Mouse (Mus musculus) hindbrain, embryonic 13.5 days (tissue): ENCODE results near the gene Arsg. TPM values are rescaled to one million over a fixed set of nuclear protein-coding genes. Genes with fewer than 3 reads are reported as not detected.
"Not testable (repeated sequence)": the region's sequence is repeated elsewhere in the genome, so short reads cannot be mapped to it uniquely, and the experiment has no call there.

ENCODE experiments used
- ATAC-seq: fragments of 200-750 bp; cut with Nextera tagmentation; 2 replicates; pipeline ENCODE4 v1.8.0; 2017; ENCODE audit warnings: moderate TSS enrichment; ENCODE audit not compliant: low FRiP score
- H3K27ac ChIP-seq: fragments of 300-500 bp; sonication (generic); 2 replicates; pipeline ENCODE4 v1.5.1; 2015; ENCODE audit warnings: inconsistent platforms, mild to moderate bottlenecking, moderate library complexity
- H3K27me3 ChIP-seq: fragments of 300-500 bp; sonication (generic); 2 replicates; pipeline ENCODE4 v1.6.1; 2015; ENCODE audit warnings: mild to moderate bottlenecking, inconsistent platforms
- H3K36me3 ChIP-seq: fragments of 300-500 bp; sonication (generic); 2 replicates; pipeline ENCODE4 v1.6.1; 2015; ENCODE audit warnings: mild to moderate bottlenecking, inconsistent platforms
- H3K4me1 ChIP-seq: fragments of 300-500 bp; sonication (generic); replicated peaks from 2 replicates; pipeline ENCODE4 v1.6.1; 2015; ENCODE audit warnings: inconsistent platforms
- H3K4me2 ChIP-seq: fragments of 300-500 bp; sonication (generic); 2 replicates; pipeline ENCODE4 v1.6.1; 2015; ENCODE audit warnings: inconsistent platforms, mild to moderate bottlenecking, moderate library complexity
- H3K4me3 ChIP-seq: fragments of 300-500 bp; sonication (generic); 2 replicates; pipeline ENCODE4 v1.5.1; 2015; ENCODE audit warnings: mild to moderate bottlenecking, inconsistent platforms
- H3K9ac ChIP-seq: fragments of 300-500 bp; sonication (generic); 2 replicates; pipeline ENCODE4 v1.6.1; 2015; ENCODE audit warnings: mild to moderate bottlenecking, inconsistent platforms
- H3K9me3 ChIP-seq: fragments of 300-500 bp; sonication (generic); 2 replicates; pipeline ENCODE4 v1.6.1; 2016; ENCODE audit warnings: inconsistent platforms
- WGBS: fragments of 180-500 bp; shearing (Covaris S2); methylation state at CpG from one replicate; pipeline ENCODE4 v1.1.7; 2015; 5-methylcytosine and 5-hydroxymethylcytosine counted together
- polyA plus RNA-seq: library from polyadenylated mRNA; unstranded; fragments of >200 nt; fragmentation: Nextera tagmentation; extraction: Ambion mirVana; gene quantifications from 2 replicates; pipeline ENCODE4 v1.2.1, GENCODE M21; 2015

The Arsg gene
- polyA plus RNA-seq, 1 experiment from 2014 or later: 8.9 TPM

DNA sequence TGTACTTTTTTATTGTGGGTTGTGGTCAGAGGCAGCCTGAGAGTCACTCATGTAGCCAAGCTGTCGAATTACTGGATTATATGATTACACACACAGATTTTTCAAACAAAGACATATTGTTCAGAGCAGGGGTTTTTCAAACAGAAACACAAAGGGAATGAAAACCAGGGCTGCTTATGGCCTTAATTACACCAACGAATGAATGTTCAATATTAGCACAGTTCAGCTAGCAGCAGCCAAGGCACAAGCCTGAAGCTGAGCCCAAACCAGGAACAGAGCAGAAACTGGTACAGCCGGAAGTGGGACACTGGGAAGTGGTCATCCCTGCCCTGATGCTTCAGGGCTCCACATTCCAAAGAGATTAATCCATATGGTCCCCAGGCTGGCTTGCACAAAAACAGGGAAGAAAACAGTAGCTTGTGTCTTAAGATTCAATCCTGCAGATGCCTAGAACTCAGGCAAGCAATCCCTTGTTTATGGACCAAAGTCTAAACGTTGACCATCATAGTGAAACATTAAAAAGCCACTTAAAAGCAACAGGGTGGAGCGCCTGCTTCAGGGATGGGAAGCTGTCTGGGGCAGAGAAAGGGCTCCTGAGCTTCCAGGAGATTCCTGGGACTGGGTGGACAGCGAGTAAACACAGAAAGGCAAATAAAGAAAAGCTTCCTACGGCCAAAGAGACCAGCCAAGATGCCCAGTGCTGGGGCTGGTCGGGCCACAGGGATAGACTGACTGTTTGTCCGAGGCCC lies 137.0 kb downstream of the Arsg start:
- peak overlapping the region; percentile 69 for H3K4me3 ChIP-seq
- H3K9me3 ChIP-seq: no peaks in the 10 kb centered on the region
- 23% methylated on average over 9 of the region's 9 CpGs for WGBS
- peak overlapping the region; percentile 81 for H3K9ac ChIP-seq
- H3K4me2 ChIP-seq: peak overlapping the region; percentile 86
- H3K27ac ChIP-seq: no peak overlapping the region
- H3K27me3 ChIP-seq: peaks cover 10% of the 10 kb centered on the region; the same call in 1 of the 2 replicates
- ATAC-seq: no peak
- peaks cover 18% of the 10 kb centered on the region for H3K4me1 ChIP-seq
- H3K36me3 ChIP-seq: no peaks in the 10 kb centered on the region

DNA sequence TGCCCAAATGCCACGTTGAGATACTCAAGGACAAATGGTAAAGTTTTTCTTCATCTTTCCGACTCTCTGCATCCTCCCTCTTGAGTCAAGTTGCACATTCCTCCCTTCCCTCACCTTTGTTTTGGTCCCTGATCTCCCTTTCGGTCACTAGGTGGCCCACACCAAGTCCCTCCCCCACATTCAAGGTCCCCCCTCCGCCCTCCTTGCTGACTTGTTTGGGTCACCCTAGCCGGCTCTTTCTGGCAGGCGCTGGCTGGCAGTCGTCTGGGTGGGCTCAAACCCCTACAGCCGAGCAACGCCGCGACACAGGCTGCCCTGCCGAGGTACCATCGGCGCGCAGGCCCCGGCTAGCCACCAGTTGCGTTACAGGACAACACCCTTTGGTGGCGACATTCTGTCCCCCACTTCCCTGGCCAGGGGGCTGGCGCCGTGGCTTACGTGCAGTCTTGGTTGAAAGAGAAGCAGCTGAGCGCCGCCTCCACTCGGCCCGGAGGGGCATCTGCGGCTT lies 137.7 kb downstream of the Arsg start:
- Histone ChIP-seq H3K4me1 (peaks cover 18% of the 10 kb centered on the region), H3K36me3 (no peaks in the 10 kb centered on the region), H3K27me3 (peaks cover 10% of the 10 kb centered on the region; the same call in 1 of the 2 replicates), H3K9ac (peak overlapping the region; percentile 81), H3K4me2 (peak overlapping the region; percentile 86), H3K27ac (peak overlapping the region; percentile 70), H3K9me3 (no peaks in the 10 kb centered on the region), H3K4me3 (peak overlapping the region; percentile 69)
- under 1% methylated on average over 25 of the region's 26 CpGs for WGBS
- no peak for ATAC-seq

DNA sequence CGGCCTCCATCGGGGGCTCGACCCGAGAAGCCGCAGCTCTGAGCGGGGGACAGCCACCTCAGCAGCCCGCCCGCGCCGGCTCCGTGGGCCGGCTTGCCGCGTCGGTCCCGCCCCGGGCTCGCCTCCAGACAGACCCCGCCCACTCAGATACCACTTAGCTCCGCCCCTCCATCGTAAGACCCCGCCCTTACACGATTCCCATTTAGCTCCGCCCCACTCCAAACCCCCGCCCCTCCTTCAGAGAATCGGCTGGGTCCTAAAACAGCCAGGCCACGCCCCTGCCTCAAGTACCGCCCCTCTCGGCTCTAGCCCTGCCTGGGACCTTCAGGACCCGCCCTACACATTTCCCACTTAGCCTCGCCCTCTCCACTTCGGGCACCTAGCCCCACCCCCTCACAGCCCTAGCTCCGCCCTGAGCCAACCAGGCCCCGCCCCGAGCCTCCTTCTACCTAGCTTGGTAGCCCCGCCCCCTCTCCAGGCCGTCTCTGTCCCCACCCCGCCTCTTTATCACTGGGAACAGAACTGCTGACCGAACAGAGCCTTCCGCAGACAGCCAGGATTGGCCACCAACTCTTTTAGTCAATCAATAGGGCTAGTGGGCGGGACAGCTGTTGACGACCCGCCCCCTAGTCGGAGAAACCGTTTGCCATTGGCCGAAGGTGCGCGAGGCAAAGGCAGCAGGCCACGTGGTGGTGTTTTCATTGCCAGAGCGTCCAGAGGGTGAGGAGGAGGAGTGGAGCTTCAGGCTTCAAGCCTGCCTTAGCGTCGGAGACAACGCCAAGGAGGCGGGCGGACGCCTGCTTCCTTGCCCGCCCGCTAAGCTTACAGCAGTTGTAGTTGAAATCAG lies 138.4 kb downstream of the Arsg start, which contains the start of gene Wipi1:
TSS of gene Wipi1 (minus strand) at position 665 of the 847 bp plus-strand sequence.
- Histone ChIP-seq H3K4me2 (peak within 1 kb of the TSS; percentile 86), H3K9me3 (no peaks in the 10 kb centered on the region), H3K27me3 (peaks cover 10% of the 10 kb centered on the region; the same call in 1 of the 2 replicates), H3K9ac (peak within 1 kb of the TSS; percentile 81), H3K4me1 (peaks cover 18% of the 10 kb centered on the region), H3K27ac (peak within 1 kb of the TSS; percentile 70), H3K36me3 (no peaks in the 10 kb centered on the region), H3K4me3 (peak within 1 kb of the TSS; percentile 69)
- under 1% methylated on average over 57 of the region's 58 CpGs for WGBS
- peak; percentile 97 for ATAC-seq

DNA sequence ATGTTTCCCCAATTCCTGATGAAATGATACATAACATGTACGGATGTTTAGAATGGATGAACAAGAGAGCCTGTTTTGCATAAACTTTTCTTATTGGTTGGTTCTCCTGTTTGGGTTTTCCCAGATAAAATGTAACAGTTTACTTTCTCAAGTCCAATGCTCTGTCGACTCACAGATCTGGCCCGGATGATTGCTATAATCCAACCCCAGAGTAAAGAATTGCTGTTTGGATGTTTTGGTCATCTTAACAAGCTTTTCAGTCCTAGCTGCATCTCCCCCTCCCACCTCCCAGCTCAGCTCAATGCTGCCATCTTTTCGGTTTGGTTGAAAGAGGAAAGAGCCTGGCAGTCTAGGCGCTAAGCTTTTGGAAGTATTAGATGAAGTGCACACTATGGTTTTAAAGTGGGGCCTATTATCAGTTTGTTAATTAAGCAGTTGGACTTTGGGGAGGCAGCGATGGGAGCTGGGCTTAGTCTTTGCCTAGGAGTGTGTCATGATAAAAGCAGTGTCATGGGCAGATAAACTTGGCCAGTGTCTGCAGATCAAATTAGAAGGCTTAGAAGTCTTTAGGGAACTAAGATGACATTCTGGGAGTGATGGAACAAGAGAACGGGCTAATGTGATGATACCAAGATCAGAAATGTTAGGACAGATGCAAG lies 139.8 kb downstream of the Arsg start:
- H3K4me3 ChIP-seq: no peak overlapping the region
- H3K9ac ChIP-seq: no peak overlapping the region
- no peak for ATAC-seq
- peaks cover 10% of the 10 kb centered on the region; the same call in 1 of the 2 replicates for H3K27me3 ChIP-seq
- no peak overlapping the region for H3K4me2 ChIP-seq
- H3K4me1 ChIP-seq: peaks cover 21% of the 10 kb centered on the region
- no peak overlapping the region for H3K27ac ChIP-seq
- no peaks in the 10 kb centered on the region for H3K9me3 ChIP-seq
- WGBS: 79% methylated on average over 7 of the region's 7 CpGs
- H3K36me3 ChIP-seq: no peaks in the 10 kb centered on the region

DNA sequence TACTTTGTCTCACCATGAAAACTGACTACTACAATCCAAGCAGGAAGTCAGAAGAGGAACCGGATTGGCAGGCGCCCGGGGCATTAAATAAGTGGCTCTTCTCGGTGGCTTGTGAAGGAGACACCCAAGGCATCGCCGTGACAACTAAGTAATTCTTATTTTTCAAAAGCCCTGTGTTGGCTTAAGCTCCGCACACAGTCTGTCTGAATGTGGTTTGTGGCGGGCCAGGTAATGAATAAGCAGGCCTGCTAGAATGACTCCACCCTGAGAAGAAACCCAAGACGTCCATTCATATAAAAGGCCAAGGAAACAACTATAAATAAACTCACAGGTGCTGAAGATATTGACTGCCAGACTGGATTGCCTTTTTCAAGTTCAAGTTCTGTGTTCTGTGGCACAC lies 142.1 kb downstream of the Arsg start:
- Histone ChIP-seq H3K27me3 (peaks cover 3% of the 10 kb centered on the region; the same call in 1 of the 2 replicates), H3K36me3 (no peaks in the 10 kb centered on the region), H3K4me3 (no peak overlapping the region), H3K4me2 (no peak overlapping the region), H3K9ac (no peak overlapping the region), H3K9me3 (no peaks in the 10 kb centered on the region), H3K4me1 (peaks cover 12% of the 10 kb centered on the region), H3K27ac (no peak overlapping the region)
- 65% methylated on average over 9 of the region's 9 CpGs for WGBS
- no peak for ATAC-seq

DNA sequence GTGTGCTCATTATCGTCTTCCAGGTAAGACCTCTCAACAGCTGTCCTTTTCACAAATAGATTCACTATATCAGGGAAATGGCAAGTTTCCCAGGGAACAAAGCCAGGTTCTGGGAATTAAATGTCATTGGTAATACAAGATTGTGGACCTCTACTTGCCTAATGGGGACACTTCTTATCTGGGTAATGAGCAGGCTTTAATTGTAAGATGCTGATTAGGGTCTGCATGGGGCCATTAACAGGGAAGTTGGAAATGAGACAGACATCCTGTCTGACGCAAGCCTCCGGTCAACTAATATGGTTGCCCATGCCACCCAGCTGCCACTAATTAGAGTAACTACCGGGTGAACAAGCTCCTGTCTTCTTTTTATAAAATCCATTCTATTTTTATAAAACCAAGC lies 143.2 kb downstream of the Arsg start:
- Histone ChIP-seq H3K36me3 (no peaks in the 10 kb centered on the region), H3K4me3 (no peak overlapping the region), H3K9me3 (no peaks in the 10 kb centered on the region), H3K27me3 (peaks cover 3% of the 10 kb centered on the region; the same call in 1 of the 2 replicates), H3K4me1 (peaks cover 7% of the 10 kb centered on the region), H3K9ac (no peak overlapping the region), H3K27ac (no peak overlapping the region), H3K4me2 (no peak overlapping the region)
- 78% methylated on average over 4 of the region's 4 CpGs for WGBS
- no peak for ATAC-seq

DNA sequence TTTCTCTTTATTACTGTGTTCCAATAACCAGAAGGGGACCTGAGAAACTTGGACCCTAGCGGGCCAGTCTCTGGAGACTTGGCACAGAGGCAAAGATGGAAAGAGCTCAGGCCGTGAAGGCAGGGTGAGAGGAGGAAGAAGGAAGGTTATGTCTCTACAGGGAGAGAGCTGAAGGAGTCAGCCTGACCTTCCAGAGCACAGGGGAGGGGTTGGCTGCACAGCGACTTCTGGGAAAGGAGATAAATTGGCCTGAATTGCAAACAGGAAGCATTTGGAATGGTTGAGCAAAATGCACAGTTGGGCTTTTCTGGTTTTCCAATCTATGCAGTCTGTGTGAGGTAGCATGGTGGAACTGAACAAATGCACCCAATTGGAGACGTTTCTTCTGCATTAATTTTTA lies 143.6 kb downstream of the Arsg start:
- peaks cover 3% of the 10 kb centered on the region; the same call in 1 of the 2 replicates for H3K27me3 ChIP-seq
- H3K4me1 ChIP-seq: peaks cover 7% of the 10 kb centered on the region
- no peak overlapping the region for H3K4me3 ChIP-seq
- WGBS: 74% methylated on average over 4 of the region's 4 CpGs
- no peaks in the 10 kb centered on the region for H3K36me3 ChIP-seq
- H3K4me2 ChIP-seq: no peak overlapping the region
- H3K27ac ChIP-seq: no peak overlapping the region
- no peak for ATAC-seq
- no peak overlapping the region for H3K9ac ChIP-seq
- no peaks in the 10 kb centered on the region for H3K9me3 ChIP-seq

DNA sequence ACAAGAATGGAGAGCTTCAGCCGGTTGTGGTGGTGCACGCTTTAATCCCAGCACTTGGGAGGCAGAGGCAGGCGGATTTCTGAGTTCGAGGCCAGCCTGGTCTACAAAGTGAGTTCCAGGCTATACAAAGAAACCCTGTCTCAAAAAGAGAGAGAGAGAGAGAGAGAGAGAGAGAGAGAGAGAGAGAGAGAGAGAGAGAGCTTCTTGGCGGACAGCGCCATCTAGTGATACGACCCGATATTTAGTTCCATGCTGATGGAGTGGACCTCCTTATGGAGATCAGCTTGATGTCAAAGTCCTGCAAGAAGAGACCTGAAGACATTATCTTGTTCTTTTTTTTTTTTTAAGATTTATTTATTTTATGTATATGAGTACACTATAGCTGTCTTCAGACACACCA lies 145.9 kb downstream of the Arsg start:
- WGBS: 37% methylated on average over 8 of the region's 8 CpGs
- H3K9me3 ChIP-seq, H3K27ac ChIP-seq, ATAC-seq, H3K9ac ChIP-seq, H3K27me3 ChIP-seq, H3K4me1 ChIP-seq, H3K36me3 ChIP-seq, H3K4me3 ChIP-seq, H3K4me2 ChIP-seq: not testable (repeated sequence)

DNA sequence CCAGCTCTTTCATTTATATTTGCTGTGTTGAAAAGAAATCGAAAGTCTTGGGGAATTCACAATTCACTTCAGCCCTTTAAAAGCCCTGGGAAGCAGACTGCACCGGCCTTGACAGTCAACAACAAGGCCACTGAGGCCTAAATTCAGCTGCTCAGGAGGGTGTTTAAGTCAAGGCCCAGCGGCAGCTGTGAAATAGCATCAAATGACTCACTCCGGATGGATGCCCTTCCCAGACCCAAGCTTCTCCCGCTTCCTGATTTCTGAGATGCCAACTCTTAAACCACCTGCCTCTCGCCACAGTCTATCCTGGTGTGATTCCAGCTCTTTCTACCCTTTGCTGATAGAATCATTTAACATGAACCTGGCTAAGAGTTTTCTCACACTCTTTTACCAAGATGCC lies 147.2 kb downstream of the Arsg start:
- H3K27ac ChIP-seq: no peak overlapping the region
- H3K9me3 ChIP-seq: no peaks in the 10 kb centered on the region
- no peaks in the 10 kb centered on the region for H3K36me3 ChIP-seq
- no peak for ATAC-seq
- H3K4me3 ChIP-seq: no peak overlapping the region
- peaks cover 8% of the 10 kb centered on the region; the same call in 1 of the 2 replicates for H3K4me1 ChIP-seq
- no peak overlapping the region for H3K9ac ChIP-seq
- H3K27me3 ChIP-seq: no peaks in the 10 kb centered on the region
- no peak overlapping the region for H3K4me2 ChIP-seq
- WGBS: 86% methylated on average over 6 of the region's 6 CpGs

DNA sequence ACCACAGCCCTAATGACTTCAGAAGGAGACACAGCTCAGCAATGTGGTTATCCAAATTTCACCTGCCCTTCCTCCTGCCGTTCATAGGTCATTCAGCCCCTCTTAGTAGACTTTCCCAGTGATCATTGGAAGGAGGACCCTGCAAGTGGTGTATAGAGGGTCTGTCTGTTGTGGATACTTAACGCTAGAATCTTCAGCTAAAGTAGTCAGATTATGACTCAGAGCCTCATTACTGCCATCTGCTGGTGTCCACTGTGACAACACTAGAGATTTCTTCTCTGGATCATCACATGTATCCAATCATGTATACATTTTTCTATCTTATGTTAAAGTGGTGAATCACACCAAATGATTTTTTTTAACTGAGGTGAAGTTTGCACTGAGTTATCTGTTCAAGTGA lies 148.0 kb downstream of the Arsg start:
- no peaks in the 10 kb centered on the region for H3K9me3 ChIP-seq
- H3K36me3 ChIP-seq: no peaks in the 10 kb centered on the region
- 15% methylated on average over 2 of the region's 2 CpGs for WGBS
- no peak overlapping the region for H3K27ac ChIP-seq
- no peak overlapping the region for H3K9ac ChIP-seq
- H3K27me3 ChIP-seq: no peaks in the 10 kb centered on the region
- H3K4me1 ChIP-seq: peaks cover 8% of the 10 kb centered on the region; the same call in 1 of the 2 replicates
- no peak overlapping the region for H3K4me2 ChIP-seq
- ATAC-seq: no peak
- H3K4me3 ChIP-seq: no peak overlapping the region

DNA sequence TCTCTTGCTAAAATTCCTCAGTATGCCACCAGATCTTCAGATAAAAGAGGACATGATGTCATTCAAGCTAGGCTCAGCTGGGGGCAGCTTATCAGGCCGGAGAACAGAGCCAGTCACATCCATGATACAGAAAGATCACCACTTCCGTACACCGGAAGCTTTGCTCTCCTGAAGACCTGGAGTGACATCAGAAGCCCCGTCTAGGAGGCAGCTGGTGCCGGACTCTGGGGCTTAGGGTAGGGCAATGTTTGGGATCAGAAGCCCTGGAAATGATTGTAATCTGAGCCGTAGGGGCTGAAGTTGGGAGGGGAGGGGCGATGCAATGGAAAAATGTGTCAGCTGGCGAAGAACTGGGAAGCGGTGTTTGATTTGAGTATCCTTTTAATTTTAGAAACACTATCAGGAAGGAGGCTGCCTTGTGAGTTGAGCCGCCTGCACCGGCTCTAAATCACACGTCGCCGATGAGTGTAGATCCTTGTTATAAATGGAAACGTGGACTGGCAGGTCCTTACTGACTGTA lies 149.4 kb downstream of the Arsg start:
- no peaks in the 10 kb centered on the region for H3K9me3 ChIP-seq
- H3K4me2 ChIP-seq: peak overlapping the region; percentile 29; the same call in 1 of the 2 replicates
- H3K4me1 ChIP-seq: peaks cover 5% of the 10 kb centered on the region; the same call in 1 of the 2 replicates
- no peak for ATAC-seq
- no peak overlapping the region for H3K27ac ChIP-seq
- WGBS: 59% methylated on average over 15 of the region's 15 CpGs
- no peaks in the 10 kb centered on the region for H3K36me3 ChIP-seq
- H3K27me3 ChIP-seq: no peaks in the 10 kb centered on the region
- H3K9ac ChIP-seq: no peak overlapping the region; the same call in 1 of the 2 replicates
- H3K4me3 ChIP-seq: no peak overlapping the region
